Mouse (Mus musculus) testis, postnatal 10 days (tissue): Measurements from ENCODE around the gene Gm5485.

ENCODE experiments used
- DNase-seq: peaks from one replicate; pipeline ENCODE4 v3.0.0; 2021; ENCODE audit warnings: low spot score

Gene Gm5485

GRCm38 (mm10) chr16:48412246-48412645, at the start of gene Gm5485:
TSS of gene Gm5485 (minus strand) at chr16:48412416.
- no peak for DNase-seq

- no peak for DNase-seq
Observed at GRCm38 (mm10) chr16:48453264-48453663, 41.0 kb upstream of the Gm5485 start.

- DNase-seq = no peak
Observed at GRCm38 (mm10) chr16:48446161-48446925, 34.1 kb upstream of the Gm5485 start.

- no peak for DNase-seq
Observed at GRCm38 (mm10) chr16:48444589-48444988, 32.4 kb upstream of the Gm5485 start.

- no peak for DNase-seq
Observed at GRCm38 (mm10) chr16:48437476-48437875, 25.3 kb upstream of the Gm5485 start.

- no peak for DNase-seq
Observed at GRCm38 (mm10) chr16:48435454-48435853, 23.2 kb upstream of the Gm5485 start.

- peak; percentile 41 for DNase-seq
Observed at GRCm38 (mm10) chr16:48431027-48431426, 18.8 kb upstream of the Gm5485 start, which contains the start of gene Morc1. TSS of gene Morc1 (plus strand) at chr16:48431237.

- DNase-seq = no peak
Observed at GRCm38 (mm10) chr16:48429427-48429826, 17.2 kb upstream of the Gm5485 start.

GRCm38 (mm10) chr16:48424069-48424468, 11.9 kb upstream of the Gm5485 start:
- no peak for DNase-seq

- no peak for DNase-seq
Observed at GRCm38 (mm10) chr16:48422501-48422900, 10.3 kb upstream of the Gm5485 start.

GRCm38 (mm10) chr16:48419035-48419434, 6.8 kb upstream of the Gm5485 start:
- no peak for DNase-seq

GRCm38 (mm10) chr16:48418557-48418956, 6.3 kb upstream of the Gm5485 start:
- DNase-seq = no peak

- DNase-seq = no peak
Observed at GRCm38 (mm10) chr16:48410125-48410524, 2.1 kb downstream of the Gm5485 start.

GRCm38 (mm10) chr16:48409580-48409979, 2.6 kb downstream of the Gm5485 start:
- peak; percentile 39 for DNase-seq

GRCm38 (mm10) chr16:48405674-48406403, 6.4 kb downstream of the Gm5485 start:
- no peak for DNase-seq

- DNase-seq = no peak
Observed at GRCm38 (mm10) chr16:48404009-48404408, 8.2 kb downstream of the Gm5485 start.

GRCm38 (mm10) chr16:48403423-48403822, 8.8 kb downstream of the Gm5485 start:
- no peak for DNase-seq

GRCm38 (mm10) chr16:48402963-48403362, 9.3 kb downstream of the Gm5485 start:
- DNase-seq = no peak

- no peak for DNase-seq
Observed at GRCm38 (mm10) chr16:48395278-48395677, 16.9 kb downstream of the Gm5485 start.

GRCm38 (mm10) chr16:48386982-48387381, 25.2 kb downstream of the Gm5485 start:
- no peak for DNase-seq

GRCm38 (mm10) chr16:48383582-48384257, 28.5 kb downstream of the Gm5485 start:
- DNase-seq = no peak

- no peak for DNase-seq
Observed at GRCm38 (mm10) chr16:48373711-48374485, 38.3 kb downstream of the Gm5485 start.
